Mouse (Mus musculus) G1E (cell line): ENCODE data around the gene Diras1.

Experiments
- CTCF ChIP-seq: IDR thresholded peaks from 2 replicates; pipeline ENCODE4 v1.5.1; 2012; ENCODE audit warnings: low read depth, low read length, inconsistent platforms, mixed read lengths
- GATA1 ChIP-seq: IDR thresholded peaks from 2 replicates; pipeline ENCODE4 v1.6.1; 2012; ENCODE audit warnings: borderline replicate concordance, low read length, inconsistent platforms, mixed read lengths
- GATA2 ChIP-seq: IDR thresholded peaks from 2 replicates; pipeline ENCODE4 v1.6.1; 2012; ENCODE audit warnings: low read depth, low read length, inconsistent platforms, borderline replicate concordance
- POLR2AphosphoS5 ChIP-seq: IDR thresholded peaks from 2 replicates; pipeline ENCODE4 v1.6.1; 2012; ENCODE audit warnings: low read depth, low read length, inconsistent platforms; ENCODE audit not compliant: insufficient replicate concordance
- TAL1 ChIP-seq: conservative IDR thresholded peaks from 2 replicates; pipeline ENCODE4 v1.6.1; 2012; ENCODE audit warnings: low read depth, low read length, inconsistent platforms, mixed read lengths

GRCm38 (mm10) chr10:81028219-81028618 lies 2.8 kb upstream of the Diras1 start:
- TF ChIP-seq CTCF = no peak
- TF ChIP-seq GATA1 = no peak
- no peak for TF ChIP-seq POLR2AphosphoS5
- no peak for TF ChIP-seq GATA2
- TF ChIP-seq TAL1 = no peak
